Mouse (Mus musculus) small intestine, adult 2 months (tissue): ENCODE results near the gene Napepld.

Source experiments
- CTCF ChIP-seq: fragments of 200-500 bp; IDR thresholded peaks from 2 replicates; pipeline ENCODE4 v1.5.1; 2012; ENCODE audit warnings: low read depth, mild to moderate bottlenecking, control low read depth, inconsistent platforms, low read length, moderate library complexity, mixed read lengths; ENCODE audit not compliant: insufficient replicate concordance, insufficient read length; ENCODE audit errors: extremely low read depth
- POLR2A ChIP-seq: fragments of 200-500 bp; IDR thresholded peaks from 2 replicates; pipeline ENCODE4 v1.6.1; 2012; ENCODE audit warnings: low read depth, mild to moderate bottlenecking, control low read depth, inconsistent platforms, low read length, moderate library complexity

DNA sequence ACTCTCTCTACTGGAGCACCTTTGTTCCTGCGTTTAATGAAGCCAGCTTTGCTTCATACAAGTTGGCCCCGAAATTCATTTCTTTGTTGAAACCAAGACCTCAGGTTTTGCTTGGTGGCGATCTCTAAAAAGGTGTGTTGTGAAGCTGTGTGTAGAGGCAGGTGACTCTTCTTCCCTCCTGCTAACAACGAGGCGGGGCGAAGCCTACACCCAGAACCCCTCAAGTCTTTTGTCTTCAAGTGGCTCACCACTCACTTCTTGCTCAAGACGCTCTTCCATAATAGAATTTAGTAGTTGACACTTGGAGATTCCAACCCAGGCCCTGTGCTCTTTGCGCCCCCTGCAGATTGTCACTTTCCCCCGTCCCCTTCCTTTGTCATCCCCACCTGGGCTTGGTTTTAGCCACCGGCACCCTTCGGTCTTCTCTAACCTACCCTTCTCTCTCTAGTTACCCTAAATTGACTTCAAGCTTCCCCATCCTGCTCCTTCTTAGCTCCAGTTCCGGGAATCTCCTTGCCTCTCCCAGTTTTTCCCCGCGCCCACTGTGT, 56.2 kb downstream of the Napepld start:
- TF ChIP-seq CTCF (no peak), POLR2A (no peak)
